Mouse (Mus musculus): ENCODE data around the gene Arid3a. TPM values are rescaled to one million over a fixed set of nuclear protein-coding genes. Genes with fewer than 3 reads are reported as not detected.

The Arid3a gene
- polyA plus RNA-seq, 1 experiment from 2014 or later: 5.5 TPM

DNA sequence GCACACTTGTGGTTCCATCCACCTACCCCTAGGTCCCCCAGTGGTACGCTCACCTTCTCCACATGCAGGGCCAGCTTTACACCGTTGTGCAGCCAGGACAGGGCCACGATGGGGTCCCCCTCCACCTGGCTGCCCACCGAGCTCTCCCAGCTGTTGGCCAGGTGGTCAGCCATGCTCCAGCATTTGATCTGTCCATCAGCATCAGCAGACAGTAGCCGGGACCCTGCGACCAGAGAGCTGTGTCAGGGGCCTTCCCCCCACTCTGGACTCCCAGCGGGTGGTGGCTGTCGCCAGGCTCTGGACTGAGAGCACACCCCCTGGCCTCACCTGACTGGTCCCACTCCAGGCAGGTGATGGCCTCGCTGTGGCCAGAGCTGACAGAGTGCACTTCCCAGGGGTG lies 20.1 kb upstream of the Arid3a start:
- Histone ChIP-seq H3K27ac (ENCODE audit: low read length) (no peak overlapping the region), H3K9me3 (ENCODE audit: low read length) (no peaks in the 10 kb centered on the region), H3K9ac (replicated peaks; ENCODE audit: low read length) (no peak overlapping the region), H3K27me3 (ENCODE audit: insufficient read depth, low read length) (no peaks in the 10 kb centered on the region), H3K4me3 (ENCODE audit: low read length) (no peak overlapping the region), H3K4me2 (replicated peaks; ENCODE audit: low read depth, low read length) (no peak overlapping the region), H3K36me3 (ENCODE audit: insufficient read depth, low read length) (peaks cover 56% of the 10 kb centered on the region), H3K4me1 (ENCODE audit: insufficient read depth, low read length) (0 out of 2 replicates have a peak, but pooled peaks cover 12% of the 10 kb centered on the region)
- 88% methylated on average over 9 of the region's 9 CpGs for WGBS
- no peak for ATAC-seq (ENCODE audit: low FRiP score, low TSS enrichment)

- H3K4me3 ChIP-seq (ENCODE audit: low read length): 0 out of 2 replicates have a peak overlapping the region, but pooled peaks have one; percentile 86
- H3K36me3 ChIP-seq (ENCODE audit: insufficient read depth, low read length): peaks cover 53% of the 10 kb centered on the region
- H3K9me3 ChIP-seq (ENCODE audit: low read length): no peaks in the 10 kb centered on the region
- no peak for ATAC-seq (ENCODE audit: low FRiP score, low TSS enrichment)
- no peak overlapping the region for H3K27ac ChIP-seq (ENCODE audit: low read length)
- 0 out of 2 replicates have a peak, but pooled peaks cover 12% of the 10 kb centered on the region for H3K4me1 ChIP-seq (ENCODE audit: insufficient read depth, low read length)
- 86% methylated on average over 10 of the region's 10 CpGs for WGBS
- H3K27me3 ChIP-seq (ENCODE audit: insufficient read depth, low read length): no peaks in the 10 kb centered on the region
- no peak overlapping the region for H3K4me2 ChIP-seq (replicated peaks; ENCODE audit: low read depth, low read length)
- no peak overlapping the region for H3K9ac ChIP-seq (replicated peaks; ENCODE audit: low read length)
Measured at GRCm38 (mm10) chr10:79907415-79907814, 19.4 kb upstream of the Arid3a start.

DNA sequence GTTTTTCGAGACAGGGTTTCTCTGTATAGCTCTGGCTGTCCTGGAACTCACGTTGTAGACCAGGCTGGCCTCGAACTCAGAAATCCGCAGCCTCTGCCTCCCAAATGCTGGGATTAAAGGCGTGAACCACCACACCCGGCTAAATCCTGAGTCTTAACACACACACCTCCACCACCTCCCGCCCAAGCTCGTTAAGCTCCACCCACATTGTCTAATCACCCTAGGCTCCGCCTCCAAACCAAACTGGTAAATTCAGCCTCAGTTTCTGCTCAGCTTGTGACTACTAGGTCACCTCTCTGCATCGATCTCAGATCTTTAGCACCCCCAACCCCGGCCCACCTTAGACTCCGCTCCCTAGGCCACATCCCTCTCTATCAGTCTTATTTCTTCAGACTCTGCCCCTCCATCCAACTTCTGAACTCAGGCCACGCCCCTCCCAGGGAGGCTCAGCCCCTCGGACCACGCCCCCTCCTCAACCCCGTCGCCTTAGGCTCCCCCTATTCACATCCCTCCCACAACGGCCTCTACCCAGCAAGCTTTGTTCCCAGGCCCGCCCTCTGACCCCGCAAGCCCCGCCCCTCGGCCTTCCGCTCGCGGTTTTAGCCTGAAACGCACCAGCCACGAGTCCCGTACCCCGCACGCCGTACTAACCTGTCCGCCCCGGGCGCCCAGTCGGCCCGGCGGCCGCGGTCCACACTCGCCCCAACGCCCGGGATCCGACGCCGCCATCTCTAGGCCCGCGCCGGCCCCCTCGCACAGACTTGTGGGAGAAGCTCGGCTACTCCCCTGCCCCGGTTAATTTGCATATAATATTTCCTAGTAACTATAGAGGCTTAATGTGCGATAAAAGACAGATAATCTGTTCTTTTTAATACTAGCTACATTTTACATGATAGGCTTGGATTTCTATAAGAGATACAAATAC lies 18.4 kb upstream of the Arid3a start, which contains the start of gene Med16:
TSS of gene Med16 (minus strand) at position 757 of the 925 bp plus-strand sequence.
- Histone ChIP-seq H3K4me2 (replicated peaks; ENCODE audit: low read depth, low read length) (peak within 1 kb of the TSS; percentile 53), H3K4me1 (ENCODE audit: insufficient read depth, low read length) (0 out of 2 replicates have a peak, but pooled peaks cover 12% of the 10 kb centered on the region), H3K9ac (replicated peaks; ENCODE audit: low read length) (peak within 1 kb of the TSS; percentile 96), H3K9me3 (ENCODE audit: low read length) (no peaks in the 10 kb centered on the region), H3K4me3 (ENCODE audit: low read length) (peak within 1 kb of the TSS; percentile 86), H3K27me3 (ENCODE audit: insufficient read depth, low read length) (no peaks in the 10 kb centered on the region), H3K36me3 (ENCODE audit: insufficient read depth, low read length) (peaks cover 49% of the 10 kb centered on the region), H3K27ac (ENCODE audit: low read length) (peak within 1 kb of the TSS; percentile 98)
- WGBS: 2% methylated on average over 52 of the region's 52 CpGs
- peak; percentile 94 for ATAC-seq (ENCODE audit: low FRiP score, low TSS enrichment)

- H3K9me3 ChIP-seq (ENCODE audit: low read length): no peaks in the 10 kb centered on the region
- H3K27ac ChIP-seq (ENCODE audit: low read length): peak overlapping the region; percentile 80
- 0 out of 2 replicates have a peak, but pooled peaks cover 15% of the 10 kb centered on the region for H3K4me1 ChIP-seq (ENCODE audit: insufficient read depth, low read length)
- peaks cover 45% of the 10 kb centered on the region for H3K36me3 ChIP-seq (ENCODE audit: insufficient read depth, low read length)
- WGBS: 22% methylated on average over 14 of the region's 14 CpGs
- peak; percentile 60; the same call in 1 of the 2 replicates for ATAC-seq (ENCODE audit: low FRiP score, low TSS enrichment)
- no peaks in the 10 kb centered on the region for H3K27me3 ChIP-seq (ENCODE audit: insufficient read depth, low read length)
- 0 out of 2 replicates have a peak overlapping the region, but pooled peaks have one; percentile 32 for H3K9ac ChIP-seq (replicated peaks; ENCODE audit: low read length)
- H3K4me2 ChIP-seq (replicated peaks; ENCODE audit: low read depth, low read length): peak overlapping the region; percentile 27
- H3K4me3 ChIP-seq (ENCODE audit: low read length): peak overlapping the region; percentile 86
Measured at GRCm38 (mm10) chr10:79909092-79909922, 17.5 kb upstream of the Arid3a start.

DNA sequence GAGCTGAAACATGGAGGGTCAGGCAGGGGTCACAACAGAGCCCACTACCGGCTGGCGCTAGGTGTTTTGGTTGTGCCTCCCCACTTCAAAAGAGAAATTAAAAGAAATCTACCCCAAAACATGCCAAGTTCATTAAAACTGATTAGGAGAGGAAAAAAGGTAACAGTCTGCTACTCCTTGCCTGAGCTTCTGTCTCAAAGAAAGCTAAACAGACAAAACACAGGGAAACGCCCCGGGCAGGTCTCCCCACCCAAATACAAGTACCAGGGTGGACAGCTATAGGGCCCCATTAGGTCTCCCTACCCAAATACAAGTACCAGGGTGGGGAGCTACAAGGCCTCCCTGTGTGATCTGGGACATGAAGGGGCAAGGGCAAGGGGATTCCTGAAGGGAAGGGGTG lies 16.3 kb upstream of the Arid3a start, which contains the start of gene Gm26602:
TSS of gene Gm26602 (plus strand) at position 301 of the 400 bp plus-strand sequence.
- Histone ChIP-seq H3K4me2 (replicated peaks; ENCODE audit: low read depth, low read length) (no peak within 1 kb of the TSS), H3K27ac (ENCODE audit: low read length) (no peak within 1 kb of the TSS), H3K4me1 (ENCODE audit: insufficient read depth, low read length) (peaks cover 26% of the 10 kb centered on the region), H3K9me3 (ENCODE audit: low read length) (no peaks in the 10 kb centered on the region), H3K9ac (replicated peaks; ENCODE audit: low read length) (no peak within 1 kb of the TSS), H3K36me3 (ENCODE audit: insufficient read depth, low read length) (peaks cover 33% of the 10 kb centered on the region), H3K27me3 (ENCODE audit: insufficient read depth, low read length) (no peaks in the 10 kb centered on the region), H3K4me3 (ENCODE audit: low read length) (no peak within 1 kb of the TSS)
- WGBS: 86% methylated on average over 4 of the region's 4 CpGs
- no peak for ATAC-seq (ENCODE audit: low FRiP score, low TSS enrichment)

DNA sequence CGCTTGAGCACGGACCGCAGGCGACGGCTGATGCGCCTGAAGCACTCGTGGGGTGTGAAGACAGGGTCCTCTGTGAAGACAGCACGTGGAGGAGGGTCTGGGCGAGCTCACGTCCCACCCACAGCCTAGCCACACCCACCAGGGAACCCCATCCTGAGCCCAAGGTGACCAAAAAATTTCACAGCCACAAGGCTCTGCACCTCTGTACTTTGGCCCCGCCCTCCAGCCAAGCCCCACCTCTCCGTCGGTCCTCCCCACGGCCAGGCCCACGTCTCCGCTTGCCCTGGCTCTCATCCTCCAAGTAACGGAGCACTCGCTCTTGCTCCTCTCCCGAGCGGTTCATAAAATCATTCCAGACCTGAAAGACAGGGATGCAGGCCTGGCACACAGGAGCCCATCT lies 14.4 kb upstream of the Arid3a start:
- H3K9ac ChIP-seq (replicated peaks; ENCODE audit: low read length): no peak overlapping the region
- H3K27ac ChIP-seq (ENCODE audit: low read length): no peak overlapping the region
- H3K27me3 ChIP-seq (ENCODE audit: insufficient read depth, low read length): peaks cover 2% of the 10 kb centered on the region; the same call in 1 of the 2 replicates
- H3K4me3 ChIP-seq (ENCODE audit: low read length): no peak overlapping the region
- WGBS: 67% methylated on average over 20 of the region's 20 CpGs
- H3K4me1 ChIP-seq (ENCODE audit: insufficient read depth, low read length): peaks cover 33% of the 10 kb centered on the region
- peaks cover 21% of the 10 kb centered on the region for H3K36me3 ChIP-seq (ENCODE audit: insufficient read depth, low read length)
- no peak for ATAC-seq (ENCODE audit: low FRiP score, low TSS enrichment)
- H3K4me2 ChIP-seq (replicated peaks; ENCODE audit: low read depth, low read length): no peak overlapping the region
- H3K9me3 ChIP-seq (ENCODE audit: low read length): no peaks in the 10 kb centered on the region

GRCm38 (mm10) chr10:79914131-79914947 lies 12.5 kb upstream of the Arid3a start:
- ATAC-seq (ENCODE audit: low FRiP score, low TSS enrichment): no peak
- peak overlapping the region; percentile 47 for H3K9ac ChIP-seq (replicated peaks; ENCODE audit: low read length)
- H3K36me3 ChIP-seq (ENCODE audit: insufficient read depth, low read length): peaks cover 21% of the 10 kb centered on the region
- H3K27ac ChIP-seq (ENCODE audit: low read length): peak overlapping the region; percentile 2; the same call in 1 of the 2 replicates
- H3K9me3 ChIP-seq (ENCODE audit: low read length): no peaks in the 10 kb centered on the region
- no peak overlapping the region for H3K4me3 ChIP-seq (ENCODE audit: low read length)
- WGBS: 72% methylated on average over 11 of the region's 11 CpGs
- peaks cover 31% of the 10 kb centered on the region for H3K4me1 ChIP-seq (ENCODE audit: insufficient read depth, low read length)
- H3K27me3 ChIP-seq (ENCODE audit: insufficient read depth, low read length): peaks cover 20% of the 10 kb centered on the region
- H3K4me2 ChIP-seq (replicated peaks; ENCODE audit: low read depth, low read length): no peak overlapping the region

DNA sequence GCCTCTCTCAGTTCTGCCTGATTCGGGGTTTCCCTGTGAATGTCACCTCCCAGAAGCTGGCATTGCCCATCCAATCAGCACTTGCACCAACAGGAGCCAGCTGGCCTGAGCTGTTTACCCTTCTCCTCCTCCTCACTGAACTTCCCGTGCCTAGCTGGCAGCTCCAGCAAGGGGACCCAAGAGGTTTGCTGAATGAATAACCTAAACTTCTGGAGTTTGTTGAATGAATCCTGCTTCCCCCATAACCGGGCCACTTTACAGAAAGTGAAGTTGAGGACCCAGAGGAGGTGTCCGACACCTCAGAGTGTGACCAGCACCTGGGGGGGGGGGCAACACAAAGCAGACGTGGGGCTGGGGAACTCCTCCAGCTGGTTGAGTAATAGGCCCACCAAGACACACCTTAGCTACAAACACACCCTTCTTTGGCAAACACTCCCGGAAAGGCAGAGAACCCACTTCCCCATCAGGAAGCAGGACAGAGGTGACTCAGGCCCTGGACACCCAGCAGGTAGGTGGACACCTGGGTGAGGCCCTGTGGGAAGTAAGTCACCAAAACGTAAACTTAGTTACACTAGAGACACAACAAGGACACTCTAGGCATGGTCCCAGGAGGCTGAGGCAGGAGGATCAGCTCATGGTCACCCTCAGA lies 11.8 kb upstream of the Arid3a start:
- Histone ChIP-seq H3K9ac (replicated peaks; ENCODE audit: low read length) (peak overlapping the region; percentile 47), H3K4me3 (ENCODE audit: low read length) (no peak overlapping the region; the same call in 1 of the 2 replicates)
- WGBS: 66% methylated on average over 7 of the region's 7 CpGs

More for the DNA sequence above, 11.8 kb upstream of the Arid3a start:
- H3K27ac ChIP-seq (ENCODE audit: low read length): peak overlapping the region; percentile 2; the same call in 1 of the 2 replicates
- H3K4me2 ChIP-seq (replicated peaks; ENCODE audit: low read depth, low read length): peak overlapping the region; percentile 96; the same call in 1 of the 2 replicates
- peaks cover 28% of the 10 kb centered on the region for H3K27me3 ChIP-seq (ENCODE audit: insufficient read depth, low read length)
- peaks cover 21% of the 10 kb centered on the region for H3K36me3 ChIP-seq (ENCODE audit: insufficient read depth, low read length)
- H3K4me1 ChIP-seq (ENCODE audit: insufficient read depth, low read length): peaks cover 37% of the 10 kb centered on the region
- no peaks in the 10 kb centered on the region for H3K9me3 ChIP-seq (ENCODE audit: low read length)
- no peak for ATAC-seq (ENCODE audit: low FRiP score, low TSS enrichment)

All from kidney, embryonic 16.5 days (tissue).